Mouse (Mus musculus): Measurements from ENCODE around the gene Ctdsp1. TPM values are rescaled to one million over a fixed set of nuclear protein-coding genes. Genes with fewer than 3 reads are reported as not detected.

The Ctdsp1 gene
- polyA plus RNA-seq, 1 experiment from 2014 or later, result 42.0 TPM

DNA sequence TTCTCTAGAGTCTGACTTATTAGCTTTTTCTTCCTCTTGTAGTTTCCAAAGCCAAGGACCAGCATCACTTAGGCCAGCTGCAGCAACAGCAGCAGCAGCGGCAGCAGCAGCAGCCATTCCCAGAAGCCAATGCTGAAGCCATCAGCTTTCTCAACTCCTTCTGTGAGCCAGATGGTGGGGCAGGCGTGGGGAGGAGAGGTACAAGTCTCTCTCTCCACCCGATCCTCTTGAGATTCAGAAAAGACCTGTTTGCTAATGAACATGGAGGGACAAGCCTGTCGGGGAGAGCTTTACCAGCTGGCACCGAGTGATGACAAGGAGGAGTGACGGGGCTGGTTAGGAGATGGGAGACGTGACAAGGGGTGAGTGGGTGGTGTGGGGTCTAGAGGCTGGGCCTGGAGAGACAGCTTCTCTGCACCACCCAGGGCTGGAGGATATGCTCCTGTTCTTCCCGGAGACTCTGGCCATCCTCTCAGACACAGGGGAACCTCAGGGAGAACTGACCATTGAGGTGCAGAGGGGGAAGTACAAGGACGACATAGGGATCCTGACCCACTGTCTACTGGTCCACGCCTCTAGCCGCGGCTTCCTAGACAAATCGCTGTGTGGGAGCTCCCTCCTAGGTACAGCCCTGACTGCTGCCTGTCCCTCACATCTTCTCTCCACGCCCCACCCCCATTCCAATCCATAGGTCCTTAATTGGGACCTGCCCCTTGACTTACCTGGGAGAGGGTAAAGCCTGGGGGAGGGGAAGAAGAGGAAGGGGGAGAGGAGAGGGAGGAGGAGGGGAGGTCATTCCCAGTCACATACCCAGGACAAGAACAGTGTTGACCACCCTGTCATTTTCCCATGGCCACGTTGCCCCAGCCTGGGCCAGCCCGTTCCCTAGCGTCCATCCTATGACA is 28.7 kb upstream of the Ctdsp1 start:
- Histone ChIP-seq H3K9me3 (replicated peaks) (no peaks in the 10 kb centered on the region), H3K27ac (no peak overlapping the region), H3K4me1 (peaks cover 14% of the 10 kb centered on the region), H3K4me2 (no peak overlapping the region), H3K4me3 (no peak overlapping the region), H3K27me3 (replicated peaks) (peaks cover 27% of the 10 kb centered on the region), H3K9ac (no peak overlapping the region), H3K36me3 (no peaks in the 10 kb centered on the region)
- ATAC-seq, result peak; percentile 38
- WGBS (ENCODE audit: insufficient replicate concordance), result 54% methylated on average over 17 of the region's 17 CpGs

DNA sequence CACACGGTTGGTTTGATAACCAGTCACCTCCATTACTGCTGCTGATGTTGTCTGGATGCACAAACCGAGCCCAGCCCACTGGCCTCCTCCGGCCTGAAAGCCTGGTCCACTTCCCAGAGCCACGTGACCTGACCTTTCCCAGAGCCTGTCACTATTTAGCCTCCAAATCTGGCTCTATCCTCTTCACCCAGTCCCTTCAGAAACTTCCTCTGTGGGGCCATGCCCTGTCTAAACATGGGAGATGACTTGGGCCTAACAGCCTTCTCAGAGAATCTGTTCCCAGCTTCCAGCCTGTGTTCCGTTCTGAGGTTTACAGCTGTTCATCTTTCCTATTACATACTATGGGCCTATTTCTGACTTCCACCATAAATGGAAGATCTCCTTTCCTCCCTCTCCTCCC is 27.9 kb upstream of the Ctdsp1 start:
- Histone ChIP-seq H3K9ac (no peak overlapping the region), H3K4me2 (no peak overlapping the region), H3K4me3 (no peak overlapping the region), H3K27me3 (replicated peaks) (peaks cover 34% of the 10 kb centered on the region), H3K4me1 (peaks cover 23% of the 10 kb centered on the region), H3K27ac (no peak overlapping the region), H3K36me3 (no peaks in the 10 kb centered on the region), H3K9me3 (replicated peaks) (no peaks in the 10 kb centered on the region)
- WGBS (ENCODE audit: insufficient replicate concordance), result 60% methylated on average over 5 of the region's 5 CpGs
- no peak for ATAC-seq

DNA sequence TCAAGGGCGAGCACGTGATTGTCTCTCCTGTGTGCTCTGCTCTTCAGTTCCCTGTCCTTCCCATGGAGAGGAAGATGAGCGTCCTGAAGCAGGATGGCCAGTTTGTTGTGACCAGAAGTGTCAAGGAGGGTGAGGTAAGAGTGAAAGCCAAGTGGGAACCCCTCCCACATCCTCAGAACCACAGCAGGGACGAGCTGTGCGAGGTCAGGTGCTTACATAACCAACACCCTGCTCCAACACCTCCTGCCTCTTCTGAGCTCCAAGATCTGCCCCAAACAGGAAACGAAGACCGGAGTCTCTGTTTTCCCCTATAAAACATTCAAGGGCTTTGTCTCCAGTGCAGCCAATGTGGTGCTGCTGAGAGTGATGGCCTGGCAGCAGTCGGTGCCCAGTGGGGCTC is 27.0 kb upstream of the Ctdsp1 start:
- WGBS (ENCODE audit: insufficient replicate concordance), result 52% methylated on average over 8 of the region's 8 CpGs
- no peak for ATAC-seq
- no peak overlapping the region for H3K9ac ChIP-seq
- peaks cover 26% of the 10 kb centered on the region for H3K4me1 ChIP-seq
- H3K27me3 ChIP-seq (replicated peaks), result peaks cover 34% of the 10 kb centered on the region
- no peak overlapping the region for H3K4me3 ChIP-seq
- H3K36me3 ChIP-seq, result no peaks in the 10 kb centered on the region
- no peak overlapping the region for H3K4me2 ChIP-seq
- H3K27ac ChIP-seq, result no peak overlapping the region
- no peaks in the 10 kb centered on the region for H3K9me3 ChIP-seq (replicated peaks)

DNA sequence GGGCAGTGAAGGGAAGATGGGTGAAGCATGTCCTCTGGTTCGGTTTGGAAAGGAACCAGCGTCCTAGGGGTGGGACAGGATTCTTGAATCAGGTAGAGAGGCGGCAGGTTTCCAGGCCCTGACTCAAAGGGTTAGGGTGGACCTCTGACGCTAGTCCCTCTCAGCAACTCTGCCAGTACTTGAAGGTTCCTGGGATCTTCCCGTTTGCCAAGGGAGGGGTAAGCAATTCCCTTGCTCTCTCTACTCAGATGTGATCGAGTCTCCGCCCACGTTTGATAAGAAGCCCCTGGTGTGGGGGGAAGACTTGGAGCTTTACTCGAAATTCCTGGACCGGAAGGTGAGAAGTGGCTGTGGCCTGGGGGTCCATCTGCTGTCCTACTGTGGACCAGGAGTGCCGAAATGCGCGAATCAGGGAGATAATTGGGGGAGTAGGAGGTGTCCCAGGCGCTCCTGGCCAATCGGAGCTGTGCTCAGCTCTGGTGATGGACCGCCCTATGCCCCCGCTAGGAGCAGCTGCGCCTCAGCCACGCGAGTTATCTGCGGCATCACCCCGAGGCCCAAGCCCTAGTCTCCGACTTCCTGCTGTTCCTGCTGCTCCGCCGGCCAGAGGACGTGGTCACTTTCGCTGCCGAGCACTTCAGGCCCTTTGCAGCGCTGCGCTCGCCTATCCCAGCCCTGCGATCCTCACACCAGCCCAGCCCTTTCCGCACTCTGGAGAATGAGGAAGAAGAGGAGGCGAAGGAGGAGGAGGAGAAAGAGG is 23.2 kb upstream of the Ctdsp1 start:
- Histone ChIP-seq H3K4me1 (peaks cover 23% of the 10 kb centered on the region), H3K27me3 (replicated peaks) (peaks cover 33% of the 10 kb centered on the region), H3K27ac (peak overlapping the region; percentile 45; the same call in 1 of the 2 replicates), H3K4me2 (peak overlapping the region; percentile 81), H3K4me3 (peak overlapping the region; percentile 53), H3K9ac (peak overlapping the region; percentile 59), H3K36me3 (no peaks in the 10 kb centered on the region), H3K9me3 (replicated peaks) (no peaks in the 10 kb centered on the region)
- 6% methylated on average over 34 of the region's 34 CpGs for WGBS (ENCODE audit: insufficient replicate concordance)
- ATAC-seq, result peak; percentile 87

DNA sequence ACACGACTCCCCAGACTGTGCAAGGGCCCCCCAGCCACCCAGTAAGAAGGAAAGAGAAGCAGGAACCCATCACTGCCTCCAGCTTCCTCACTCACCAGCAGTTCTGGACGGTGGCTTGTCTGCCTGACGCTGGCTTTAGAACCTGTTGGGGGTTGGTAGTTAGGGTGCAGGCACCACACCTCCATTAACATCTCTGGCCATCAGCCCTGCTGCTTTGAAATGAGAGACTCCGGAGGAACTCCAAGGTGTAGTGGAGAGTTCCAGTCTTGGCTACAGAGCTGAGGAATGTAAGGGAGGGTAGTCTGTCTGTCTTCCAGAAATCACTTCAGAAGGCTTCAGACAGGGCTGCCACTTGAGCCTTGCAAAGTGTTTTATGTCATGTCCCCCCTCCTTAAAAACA is 21.3 kb upstream of the Ctdsp1 start:
- Histone ChIP-seq H3K4me2 (no peak overlapping the region), H3K4me3 (no peak overlapping the region), H3K27me3 (replicated peaks) (peaks cover 34% of the 10 kb centered on the region), H3K9me3 (replicated peaks) (no peaks in the 10 kb centered on the region), H3K9ac (no peak overlapping the region), H3K36me3 (no peaks in the 10 kb centered on the region), H3K4me1 (peaks cover 20% of the 10 kb centered on the region), H3K27ac (no peak overlapping the region)
- 25% methylated on average over 4 of the region's 4 CpGs for WGBS (ENCODE audit: insufficient replicate concordance)
- ATAC-seq, result no peak

DNA sequence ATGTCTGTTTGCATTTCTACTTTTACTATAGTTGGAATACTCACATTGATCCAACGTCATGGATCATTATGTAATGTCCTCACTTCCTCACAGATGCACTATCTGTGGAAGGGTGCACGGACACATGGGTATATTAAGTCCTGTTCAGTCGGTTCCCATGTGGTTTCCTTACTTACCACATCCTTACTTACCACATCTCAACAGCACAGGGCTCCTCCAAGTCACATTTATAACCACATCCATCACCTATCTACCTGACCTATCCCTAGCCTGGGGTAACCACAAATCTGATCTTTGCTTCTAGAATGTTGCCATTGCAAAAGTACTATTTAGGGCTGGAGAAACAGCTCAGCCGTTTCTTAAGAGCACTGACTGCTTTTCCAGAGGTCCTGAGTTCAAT is 17.9 kb upstream of the Ctdsp1 start:
- H3K4me2 ChIP-seq, result no peak overlapping the region
- peaks cover 20% of the 10 kb centered on the region for H3K4me1 ChIP-seq
- WGBS (ENCODE audit: insufficient replicate concordance), result 23% methylated on average over 4 of the region's 4 CpGs
- peaks cover 13% of the 10 kb centered on the region; the same call in 1 of the 2 replicates for H3K27me3 ChIP-seq (replicated peaks)
- H3K27ac ChIP-seq, result no peak overlapping the region
- ATAC-seq, result no peak
- H3K36me3 ChIP-seq, result no peaks in the 10 kb centered on the region
- H3K9ac ChIP-seq, result no peak overlapping the region
- no peaks in the 10 kb centered on the region for H3K9me3 ChIP-seq (replicated peaks)
- H3K4me3 ChIP-seq, result no peak overlapping the region

DNA sequence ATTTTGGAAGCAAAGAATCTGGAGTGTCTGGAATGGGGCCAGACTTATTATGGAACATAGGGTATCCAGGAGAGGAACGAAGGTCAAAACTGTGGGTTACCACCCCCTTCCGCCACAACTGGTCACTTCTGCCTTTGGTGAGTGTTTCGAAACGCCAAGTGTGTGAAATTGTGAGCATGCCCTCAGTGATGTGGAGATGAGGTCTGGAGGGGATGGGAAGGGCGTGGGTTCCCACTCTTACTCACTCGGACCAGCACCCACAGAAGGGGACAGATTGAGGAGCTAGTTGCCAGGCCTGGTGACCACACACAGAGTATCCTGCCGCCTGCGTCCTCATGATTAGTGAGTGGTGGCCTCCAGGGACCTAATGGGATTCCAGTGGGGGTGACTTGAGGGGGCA is 16.3 kb upstream of the Ctdsp1 start, which contains the start of gene Slc11a1:
Gene Slc11a1 (plus strand): TSS at position 216 of the 400 bp plus-strand sequence.
- Histone ChIP-seq H3K27ac (0 out of 2 replicates have a peak within 1 kb of the TSS, but pooled peaks have one; percentile 2), H3K4me2 (no peak within 1 kb of the TSS), H3K9me3 (replicated peaks) (no peaks in the 10 kb centered on the region), H3K4me3 (no peak within 1 kb of the TSS), H3K36me3 (no peaks in the 10 kb centered on the region), H3K4me1 (peaks cover 28% of the 10 kb centered on the region), H3K27me3 (replicated peaks) (peaks cover 9% of the 10 kb centered on the region; the same call in 1 of the 2 replicates), H3K9ac (no peak within 1 kb of the TSS)
- 34% methylated on average over 8 of the region's 8 CpGs for WGBS (ENCODE audit: insufficient replicate concordance)
- ATAC-seq, result no peak

DNA sequence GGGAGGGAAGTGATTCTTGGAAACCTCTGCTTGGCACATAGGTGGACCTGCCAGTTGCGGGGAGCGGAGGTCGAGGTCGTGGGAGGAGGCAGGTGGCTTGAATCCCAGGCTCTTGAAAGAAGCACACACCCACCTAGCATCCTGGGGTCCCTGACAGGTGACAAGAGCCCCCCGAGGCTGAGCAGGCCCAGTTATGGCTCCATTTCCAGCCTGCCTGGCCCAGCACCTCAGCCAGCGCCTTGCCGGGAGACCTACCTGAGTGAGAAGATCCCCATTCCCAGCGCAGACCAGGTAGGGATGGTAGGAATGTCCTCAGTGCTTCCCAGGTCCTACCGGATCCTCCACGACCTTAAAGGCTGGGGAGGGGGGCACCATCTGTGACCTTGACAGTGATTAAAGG is 15.7 kb upstream of the Ctdsp1 start:
- H3K4me1 ChIP-seq, result peaks cover 31% of the 10 kb centered on the region
- no peaks in the 10 kb centered on the region for H3K36me3 ChIP-seq
- H3K9me3 ChIP-seq (replicated peaks), result no peaks in the 10 kb centered on the region
- peaks cover 6% of the 10 kb centered on the region; the same call in 1 of the 2 replicates for H3K27me3 ChIP-seq (replicated peaks)
- no peak overlapping the region for H3K27ac ChIP-seq
- H3K4me3 ChIP-seq, result no peak overlapping the region
- H3K4me2 ChIP-seq, result no peak overlapping the region
- no peak for ATAC-seq
- whole genome bisulfite sequencing (ENCODE audit: insufficient replicate concordance), result 66% methylated on average over 10 of the region's 10 CpGs
- no peak overlapping the region for H3K9ac ChIP-seq

DNA sequence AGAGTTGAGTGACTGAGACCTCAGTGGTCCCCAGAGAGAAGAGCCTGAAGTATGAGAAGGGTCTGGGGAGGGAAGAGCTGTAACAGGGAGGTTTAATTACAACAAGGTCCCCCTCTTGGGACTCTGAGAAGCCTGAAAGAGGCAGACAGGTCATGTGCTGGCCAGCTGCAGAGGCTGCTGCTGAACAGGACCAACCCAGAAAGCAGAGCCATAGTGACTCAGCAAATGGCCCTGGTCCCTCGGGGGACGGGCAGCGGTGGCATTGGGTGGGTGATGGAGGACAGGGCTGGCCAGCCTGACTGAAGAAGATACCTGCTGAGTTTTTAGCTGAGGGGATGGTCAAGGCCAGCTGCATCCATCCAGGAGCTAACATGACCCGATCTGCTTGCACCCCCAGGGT is 14.9 kb upstream of the Ctdsp1 start:
- ATAC-seq, result no peak
- no peak overlapping the region for H3K4me2 ChIP-seq
- H3K4me3 ChIP-seq, result no peak overlapping the region
- H3K27ac ChIP-seq, result no peak overlapping the region
- H3K36me3 ChIP-seq, result no peaks in the 10 kb centered on the region
- no peak overlapping the region for H3K9ac ChIP-seq
- H3K27me3 ChIP-seq (replicated peaks), result peaks cover 6% of the 10 kb centered on the region; the same call in 1 of the 2 replicates
- WGBS (ENCODE audit: insufficient replicate concordance), result 58% methylated on average over 4 of the region's 4 CpGs
- H3K9me3 ChIP-seq (replicated peaks), result no peaks in the 10 kb centered on the region
- H3K4me1 ChIP-seq, result peaks cover 34% of the 10 kb centered on the region

DNA sequence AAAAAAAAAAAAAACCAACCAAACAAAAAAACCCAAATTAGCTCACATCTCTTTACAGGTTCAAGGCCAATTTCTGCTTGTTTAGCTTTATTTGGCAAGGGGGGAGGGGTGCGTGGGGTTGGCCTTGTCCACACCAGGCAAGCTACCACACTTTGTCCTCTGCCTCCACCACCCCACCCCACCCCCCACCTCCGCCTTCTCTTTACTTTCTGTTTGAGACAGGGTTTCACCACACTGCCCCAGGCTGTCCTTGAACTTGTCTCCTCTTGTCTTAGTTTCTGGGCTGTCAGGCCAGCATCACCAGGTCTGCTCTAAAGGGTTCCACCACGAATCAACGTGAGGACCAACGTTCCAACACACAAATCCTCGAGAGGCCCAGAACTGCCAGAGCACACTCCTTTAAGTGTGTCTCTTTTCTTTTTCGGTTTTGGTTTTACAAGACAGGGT is 12.2 kb upstream of the Ctdsp1 start:
- no peaks in the 10 kb centered on the region for H3K9me3 ChIP-seq (replicated peaks)
- peaks cover 54% of the 10 kb centered on the region for H3K4me1 ChIP-seq
- H3K4me2 ChIP-seq, result peak overlapping the region; percentile 27
- 64% methylated on average over 7 of the region's 7 CpGs for WGBS (ENCODE audit: insufficient replicate concordance)
- ATAC-seq, result no peak
- H3K9ac ChIP-seq, result no peak overlapping the region
- no peaks in the 10 kb centered on the region for H3K36me3 ChIP-seq
- H3K4me3 ChIP-seq, result no peak overlapping the region
- H3K27me3 ChIP-seq (replicated peaks), result peaks cover 6% of the 10 kb centered on the region; the same call in 1 of the 2 replicates
- H3K27ac ChIP-seq, result peak overlapping the region; percentile 57; the same call in 1 of the 2 replicates

DNA sequence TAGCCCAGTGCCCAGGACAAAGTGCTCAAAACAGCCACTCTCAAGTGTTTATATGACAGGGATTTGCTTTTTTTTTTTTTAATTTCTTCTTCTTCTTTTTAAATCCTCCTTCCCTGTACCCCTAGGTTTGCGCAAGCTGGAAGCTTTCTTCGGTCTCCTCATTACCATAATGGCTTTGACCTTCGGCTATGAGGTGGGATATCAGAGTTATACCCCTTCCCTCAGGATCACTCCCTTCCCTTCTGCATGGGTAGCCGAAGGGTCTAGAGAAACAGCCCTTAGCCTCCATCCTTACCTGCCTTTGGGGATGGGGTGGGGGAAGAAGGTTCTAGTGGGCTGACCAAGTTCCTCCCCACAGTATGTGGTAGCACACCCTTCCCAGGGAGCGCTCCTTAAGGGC is 10.8 kb upstream of the Ctdsp1 start:
- H3K27ac ChIP-seq, result no peak overlapping the region
- H3K9me3 ChIP-seq (replicated peaks), result no peaks in the 10 kb centered on the region
- 69% methylated on average over 5 of the region's 5 CpGs for WGBS (ENCODE audit: insufficient replicate concordance)
- peaks cover 60% of the 10 kb centered on the region for H3K4me1 ChIP-seq
- no peak overlapping the region for H3K9ac ChIP-seq
- ATAC-seq, result no peak
- H3K4me3 ChIP-seq, result no peak overlapping the region
- H3K27me3 ChIP-seq (replicated peaks), result no peaks in the 10 kb centered on the region; the same call in 1 of the 2 replicates
- no peak overlapping the region for H3K4me2 ChIP-seq
- H3K36me3 ChIP-seq, result no peaks in the 10 kb centered on the region

DNA sequence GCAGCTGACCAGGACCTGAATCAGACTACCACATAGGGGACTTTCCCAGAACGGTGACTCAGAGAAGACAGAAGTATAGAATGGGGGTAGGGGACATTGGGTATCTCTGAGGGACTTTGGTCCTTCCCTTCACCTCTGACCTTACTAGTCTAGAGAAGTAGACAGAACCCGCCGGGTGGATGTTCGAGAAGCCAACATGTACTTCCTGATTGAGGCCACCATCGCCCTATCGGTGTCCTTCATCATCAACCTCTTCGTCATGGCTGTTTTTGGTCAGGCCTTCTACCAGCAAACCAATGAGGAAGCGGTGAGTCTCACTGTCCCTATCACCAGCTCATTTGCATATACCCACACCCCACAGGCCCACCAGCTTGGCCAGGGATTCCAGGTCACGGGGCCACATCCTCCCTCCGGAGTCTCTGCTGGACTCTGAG is 9.7 kb upstream of the Ctdsp1 start:
- peaks cover 57% of the 10 kb centered on the region for H3K4me1 ChIP-seq
- H3K9me3 ChIP-seq (replicated peaks), result no peaks in the 10 kb centered on the region

More for the DNA sequence above, 9.7 kb upstream of the Ctdsp1 start:
- no peak overlapping the region for H3K4me3 ChIP-seq
- WGBS (ENCODE audit: insufficient replicate concordance), result 46% methylated on average over 10 of the region's 10 CpGs
- no peak overlapping the region for H3K4me2 ChIP-seq
- ATAC-seq, result no peak
- no peaks in the 10 kb centered on the region for H3K27me3 ChIP-seq (replicated peaks)
- H3K9ac ChIP-seq, result no peak overlapping the region
- no peak overlapping the region for H3K27ac ChIP-seq
- H3K36me3 ChIP-seq, result no peaks in the 10 kb centered on the region
